Mouse (Mus musculus) liver, adult 2 months (tissue): ENCODE data around the gene Bcl2.

Experiments used
- CTCF ChIP-seq: fragments of 200-500 bp; IDR thresholded peaks from 2 replicates; pipeline ENCODE4 v1.5.1; 2011; ENCODE audit warnings: low read depth, low read length, control low read depth
- POLR2A ChIP-seq: fragments of 200-500 bp; IDR thresholded peaks from 2 replicates; pipeline ENCODE4 v1.6.1; 2011; ENCODE audit warnings: low read length, control low read depth; ENCODE audit not compliant: insufficient read depth; ENCODE audit errors: extremely low read depth

- TF ChIP-seq CTCF, result no peak
- no peak for TF ChIP-seq POLR2A
These were observed 29.5 kb downstream of the Bcl2 start for GRCm38 (mm10) chr1:106684546-106684945.
